Mouse (Mus musculus) C2C12 (cell line): ENCODE data around the gene Vangl2.

Experiments
- CEBPB ChIP-seq: IDR thresholded peaks from one replicate; pipeline ENCODE4 v1.6.1; 2011; ENCODE audit warnings: low read depth, mild to moderate bottlenecking, control low read depth, moderate library complexity
- CTCF ChIP-seq: IDR thresholded peaks from one replicate; pipeline ENCODE4 v1.5.1; 2011; ENCODE audit not compliant: control insufficient read depth, insufficient read depth, insufficient read length

DNA sequence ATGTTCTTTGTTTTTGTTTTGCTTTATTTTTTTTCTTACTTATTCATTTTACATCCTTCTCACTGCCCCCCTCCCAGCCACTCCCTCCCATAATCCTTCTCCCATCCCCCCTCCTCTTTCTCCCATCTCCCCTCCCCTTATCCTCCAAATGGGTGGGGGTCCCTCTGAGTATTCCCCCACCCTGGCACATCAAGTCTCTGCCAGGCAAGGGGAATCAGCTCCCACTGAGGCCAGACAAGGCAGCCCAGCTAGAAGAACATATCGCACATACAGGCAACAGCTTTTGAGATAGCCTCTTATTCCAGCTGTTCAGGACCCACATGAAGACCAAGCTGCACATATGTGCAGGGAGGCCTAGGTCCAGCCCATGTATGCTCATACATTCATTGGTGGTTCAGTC, 44.1 kb downstream of the Vangl2 start:
- TF ChIP-seq CTCF (no peak), CEBPB (no peak)
